Mouse (Mus musculus) cerebellum, adult (tissue): ENCODE results near the gene Emp1.

Experiments used
- ATAC-seq: cut with Nextera tagmentation; 2 replicates; pipeline ENCODE4 v1.9.2; 2017; ENCODE audit warnings: mild to moderate bottlenecking, moderate library complexity, mixed read lengths; ENCODE audit not compliant: insufficient number of reproducible peaks, low FRiP score, low TSS enrichment

Emp1 gene

DNA sequence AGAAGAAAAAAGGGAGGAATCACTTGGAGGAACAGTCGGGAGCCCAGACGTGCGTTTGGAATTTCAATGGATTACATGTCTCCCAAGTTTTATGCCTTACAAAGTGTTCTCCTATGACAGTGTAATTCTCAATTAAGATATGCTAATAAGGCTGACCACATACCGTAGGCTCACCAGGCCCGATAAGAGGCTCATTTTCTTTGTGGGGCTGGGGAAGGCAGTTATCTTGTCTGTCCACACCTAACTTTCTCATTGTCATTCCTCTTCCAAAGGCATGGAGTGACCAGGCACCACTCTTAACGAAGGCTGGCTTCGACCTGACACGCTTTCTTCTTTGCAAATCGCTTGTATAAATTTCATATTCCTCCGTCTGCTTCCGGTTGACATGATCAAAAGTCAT lies 42.7 kb downstream of the Emp1 start:
- no peak for ATAC-seq

DNA sequence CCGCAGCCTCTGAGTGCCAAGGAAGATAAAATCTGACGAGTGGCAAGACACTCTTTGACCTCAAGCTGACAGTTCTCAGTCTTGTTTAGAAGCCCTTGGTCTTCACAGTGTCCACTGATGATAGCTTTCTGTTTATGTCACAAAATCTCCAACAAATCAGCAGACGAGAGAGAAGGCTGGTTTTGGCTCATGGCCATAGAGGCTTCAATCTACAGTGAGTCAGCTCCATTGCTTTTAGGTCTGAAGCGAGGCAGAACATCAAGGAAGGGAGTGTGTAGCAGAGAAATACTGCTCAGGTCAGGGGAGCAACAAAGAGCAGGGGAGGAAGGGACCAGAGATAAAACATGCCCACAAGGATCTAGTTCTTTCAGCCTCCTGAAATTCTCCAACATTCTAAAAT lies 45.0 kb downstream of the Emp1 start:
- ATAC-seq, result no peak

DNA sequence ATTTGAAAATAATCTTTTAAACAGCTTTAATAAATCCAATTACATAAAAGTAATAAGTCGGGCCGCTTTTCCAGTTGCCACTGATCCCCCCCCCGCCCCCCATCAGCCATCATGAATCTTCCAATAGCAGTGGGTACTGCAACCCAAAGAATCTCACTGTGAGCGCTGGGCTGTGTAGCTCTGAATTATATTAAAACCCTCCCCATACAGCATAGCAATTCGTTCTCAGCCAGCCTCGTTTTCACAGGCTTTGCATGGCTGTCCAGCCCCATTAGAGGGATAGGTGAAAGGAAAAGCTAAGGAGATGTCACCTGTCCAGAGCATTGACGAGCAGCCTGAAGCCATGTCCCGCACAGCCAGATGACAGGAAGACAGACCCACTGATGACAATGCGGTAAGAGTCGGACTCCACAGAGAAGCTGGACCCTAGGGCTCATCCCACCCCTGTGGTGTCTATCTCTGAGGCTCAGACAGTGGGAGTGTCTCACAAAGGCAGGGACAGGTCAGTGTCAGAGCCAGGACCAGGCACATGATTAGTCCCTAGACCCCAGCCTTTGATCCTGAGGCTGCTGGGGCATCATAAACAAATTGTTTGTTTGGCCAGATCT lies 49.5 kb downstream of the Emp1 start:
- ATAC-seq, result no peak

DNA sequence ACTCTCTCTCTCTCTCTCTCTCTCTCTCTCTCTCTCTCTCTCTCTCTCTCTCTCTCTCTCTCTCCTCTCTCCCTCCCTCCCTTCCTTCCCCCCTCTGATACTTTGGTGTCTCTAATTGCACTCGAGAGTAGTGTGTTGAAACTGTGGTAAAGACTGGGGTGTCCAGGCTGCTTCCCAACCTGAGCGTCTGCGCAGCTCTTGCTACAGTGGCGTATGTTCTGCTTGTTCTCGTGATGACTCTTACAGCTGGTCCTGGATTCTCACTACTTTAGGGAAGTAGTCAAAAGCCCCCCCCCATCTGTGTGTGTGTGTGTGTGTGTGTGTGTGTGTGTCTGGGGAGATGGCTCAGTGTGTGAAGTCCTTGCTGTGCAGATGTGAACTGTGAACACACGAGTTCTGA lies 50.3 kb downstream of the Emp1 start:
- ATAC-seq, result no peak

DNA sequence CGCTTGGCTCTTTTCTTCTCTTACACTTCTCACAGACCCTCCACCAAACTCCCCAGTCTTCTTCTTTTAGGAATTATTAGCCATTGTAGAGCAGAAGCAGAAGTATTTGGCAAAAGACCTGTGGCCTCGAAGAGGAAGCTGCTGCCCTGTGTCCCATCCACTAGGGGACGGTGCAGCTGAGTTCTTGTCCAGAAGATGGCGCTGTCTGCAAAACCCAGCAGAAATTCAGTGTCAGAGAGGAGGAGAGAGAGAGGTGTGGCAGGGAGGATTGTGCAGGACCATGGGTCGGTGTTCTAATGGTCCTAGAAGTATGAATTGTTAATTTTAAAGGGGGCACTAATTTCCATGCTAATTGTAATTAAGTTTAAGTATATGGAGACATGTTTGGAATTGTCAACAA lies 55.1 kb downstream of the Emp1 start:
- ATAC-seq, result peak; percentile 34; the same call in 1 of the 2 replicates

DNA sequence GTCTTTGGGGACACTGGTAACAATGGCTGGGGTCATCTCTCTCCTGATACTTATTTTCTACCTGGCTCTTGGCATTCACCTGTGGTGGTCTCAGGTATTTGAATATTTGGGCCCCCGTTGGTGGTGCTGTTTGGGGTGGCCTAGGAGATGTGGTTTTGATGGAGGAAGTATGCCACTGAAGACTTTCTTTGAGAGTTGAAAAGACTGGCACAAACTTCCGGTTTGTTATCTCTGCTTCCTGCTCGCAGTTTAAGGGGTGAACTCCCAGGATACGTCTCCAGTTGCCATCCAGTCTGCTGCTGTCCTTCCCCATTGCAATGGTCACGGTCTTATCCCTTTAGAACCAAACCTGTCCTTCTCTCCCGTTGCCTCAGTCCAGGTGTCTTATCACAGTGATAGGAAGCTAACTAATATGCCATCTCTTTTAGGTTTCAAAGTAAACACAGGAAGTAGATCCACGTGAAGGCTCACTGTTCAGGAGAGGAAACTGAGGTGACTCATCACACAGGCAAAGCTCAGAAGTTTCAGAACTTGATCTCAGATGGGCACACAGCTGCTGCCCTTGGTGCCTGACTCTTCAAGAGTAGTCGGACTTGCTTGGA lies 56.0 kb downstream of the Emp1 start:
- no peak for ATAC-seq

DNA sequence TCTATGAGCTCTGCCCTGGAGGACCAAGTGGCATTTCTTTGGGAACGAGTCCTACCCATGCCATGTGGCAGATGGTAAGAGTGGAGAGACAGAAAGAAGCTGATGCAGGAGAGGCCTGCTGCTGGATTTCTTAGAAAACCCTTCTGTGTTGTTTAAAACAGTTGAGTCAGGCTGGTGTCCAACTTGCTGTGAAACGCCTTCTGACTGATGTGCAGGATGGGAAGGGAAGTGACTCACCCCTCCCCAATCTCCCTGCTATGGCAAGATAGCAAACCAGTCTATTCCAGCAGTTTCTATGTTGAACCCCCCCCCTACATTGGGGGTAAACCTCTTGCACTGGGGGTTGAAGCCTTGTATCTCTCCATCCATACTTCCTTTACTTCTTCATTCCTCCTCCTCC lies 65.9 kb downstream of the Emp1 start:
- no peak for ATAC-seq

DNA sequence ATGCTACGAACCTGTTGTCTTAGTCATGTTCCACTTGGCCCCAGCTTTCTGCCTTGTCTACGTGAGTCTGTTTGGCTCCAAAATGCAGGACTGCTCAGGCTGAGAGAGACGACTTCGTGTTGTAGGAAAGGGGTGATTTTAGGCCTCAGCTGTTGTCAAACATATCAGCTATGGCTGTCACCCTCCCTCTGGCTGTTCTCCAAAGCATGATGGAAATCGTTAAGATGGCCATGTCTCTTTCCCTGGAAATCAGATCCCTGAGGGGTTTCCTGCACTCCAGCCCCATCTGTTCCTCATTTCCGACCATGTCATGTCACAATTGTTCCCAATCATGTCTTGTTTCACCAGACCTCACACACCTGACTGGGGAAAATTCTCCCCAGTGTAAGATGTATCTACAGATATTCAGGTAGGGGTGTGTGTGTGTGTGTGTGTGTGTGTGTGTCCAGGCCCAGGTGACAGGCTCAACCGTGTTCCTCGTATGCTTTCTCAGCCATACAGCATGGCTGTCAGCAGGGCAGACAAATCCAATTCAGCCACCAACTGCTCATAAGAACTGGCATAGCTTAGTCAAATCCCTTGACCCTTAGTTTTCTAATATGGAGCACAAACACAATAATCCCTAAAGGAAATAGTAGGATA lies 67.0 kb downstream of the Emp1 start:
- ATAC-seq, result no peak

DNA sequence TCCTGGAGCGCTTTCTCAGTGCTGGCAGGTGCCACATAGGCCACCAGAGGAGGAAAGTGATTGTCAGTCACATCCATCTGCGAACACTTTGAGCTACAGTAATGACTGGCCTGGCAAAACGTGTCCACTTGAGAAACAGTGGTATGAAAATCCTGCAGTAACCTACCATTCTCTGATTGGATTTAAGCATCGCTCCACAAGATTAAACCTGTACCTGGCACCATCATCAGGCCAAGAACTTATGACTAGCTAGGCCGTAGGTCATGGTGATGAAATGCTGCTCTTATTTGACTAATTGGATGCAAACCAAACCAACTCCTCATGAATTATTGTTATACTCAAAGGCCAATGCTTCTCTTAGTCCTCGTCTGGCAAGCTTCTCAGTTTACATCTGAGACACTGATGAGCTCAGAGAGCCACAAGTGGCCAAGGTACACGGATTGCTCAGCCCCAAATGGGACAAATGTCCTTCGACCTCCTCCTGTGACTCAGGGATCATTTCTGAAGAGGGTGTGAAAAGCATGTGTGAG lies 68.2 kb downstream of the Emp1 start:
- ATAC-seq, result no peak
